Mouse (Mus musculus) forebrain, embryonic 10.5 days (tissue): Measurements from ENCODE around the gene Thnsl2. TPM values are rescaled to one million over a fixed set of nuclear protein-coding genes. Genes with fewer than 3 reads are reported as not detected.

ENCODE experiments used
- DNase-seq: peaks from one replicate; pipeline ENCODE4 v3.0.0-alpha.2; 2017; ENCODE audit warnings: low spot score; ENCODE audit errors: extremely low spot score
- H3K27ac ChIP-seq: fragments of 300-500 bp; sonication (generic); 2 replicates; pipeline ENCODE4 v1.5.1; 2016; ENCODE audit warnings: mild to moderate bottlenecking
- H3K27me3 ChIP-seq: fragments of 300-500 bp; sonication (generic); 2 replicates; pipeline ENCODE4 v1.6.1; 2016; ENCODE audit warnings: mild to moderate bottlenecking; ENCODE audit not compliant: poor library complexity, severe bottlenecking
- H3K36me3 ChIP-seq: fragments of 300-500 bp; sonication (generic); replicated peaks from 2 replicates; pipeline ENCODE4 v1.6.1; 2016; ENCODE audit warnings: mild to moderate bottlenecking, moderate library complexity
- H3K4me1 ChIP-seq: fragments of 300-500 bp; sonication (generic); 2 replicates; pipeline ENCODE4 v1.6.1; 2016
- H3K4me3 ChIP-seq: fragments of 300-500 bp; sonication (generic); 2 replicates; pipeline ENCODE4 v1.5.1; 2016; ENCODE audit warnings: mild to moderate bottlenecking, moderate library complexity
- H3K9me3 ChIP-seq: fragments of 300-500 bp; sonication (generic); 2 replicates; pipeline ENCODE4 v1.6.1; 2016; ENCODE audit warnings: mild to moderate bottlenecking, moderate library complexity
- WGBS: fragments of 180-500 bp; shearing (Covaris S2); methylation state at CpG from one replicate; pipeline ENCODE4 v1.1.7; 2016; 5-methylcytosine and 5-hydroxymethylcytosine counted together
- polyA plus RNA-seq: library from polyadenylated mRNA; unstranded; fragments of >200 nt; fragmentation: Nextera tagmentation; extraction: Ambion mirVana; gene quantifications from 2 replicates; pipeline ENCODE4 v1.2.1, GENCODE M21; 2016

Thnsl2 gene
- polyA plus RNA-seq, 1 experiment from 2014 or later, result 4.7 TPM

DNA sequence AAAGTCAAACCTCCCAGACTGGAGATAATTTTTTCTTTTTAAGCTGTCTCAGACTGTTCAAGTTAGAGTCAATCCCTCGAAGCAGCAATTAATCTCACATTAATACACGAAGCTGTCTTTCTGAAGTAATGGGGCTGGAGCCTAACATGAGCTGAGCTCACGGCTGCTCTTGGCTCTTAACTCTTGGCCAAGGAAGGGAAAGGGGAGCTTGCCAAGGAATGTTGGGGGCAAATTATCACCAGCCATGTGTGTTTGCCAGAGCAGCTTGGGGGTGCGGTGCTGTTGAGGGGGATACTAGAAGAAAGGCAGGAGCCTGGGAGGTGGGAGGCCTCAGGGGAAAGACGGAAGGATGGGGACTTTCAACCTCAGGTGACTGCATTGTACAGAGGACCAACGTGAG lies 63.0 kb downstream of the Thnsl2 start:
- DNase-seq, result no peak
- Histone ChIP-seq H3K4me3 (no peak overlapping the region), H3K36me3 (no peaks in the 10 kb centered on the region), H3K4me1 (no peaks in the 10 kb centered on the region), H3K27ac (no peak overlapping the region), H3K27me3 (no peaks in the 10 kb centered on the region), H3K9me3 (no peaks in the 10 kb centered on the region)
- WGBS, result 87% methylated on average over 6 of the region's 6 CpGs

Other genes with a start within 250 kb of the Thnsl2 start
- gene Tex37, start 225.5 kb downstream of the Thnsl2 start, polyA plus RNA-seq, result not detected in 2 replicates
- gene Foxi3, start 187.9 kb downstream of the Thnsl2 start, polyA plus RNA-seq, result 0.11 and 0.17 TPM in 2 replicates
- gene Fabp1, start 55.4 kb upstream of the Thnsl2 start, polyA plus RNA-seq, result not detected in 2 replicates
- 30.1 and 31.9 TPM in 2 replicates for gene Krcc1, start 127.2 kb upstream of the Thnsl2 start, polyA plus RNA-seq
- gene Smyd1, start 177.8 kb upstream of the Thnsl2 start, polyA plus RNA-seq, result 0.09 and 0.15 TPM in 2 replicates
- gene Cd8b1, start 178.3 kb upstream of the Thnsl2 start, polyA plus RNA-seq, result 0.09 TPM in 1 of 2 replicates, not detected in the other
- gene Cd8a, start 229.0 kb upstream of the Thnsl2 start, polyA plus RNA-seq, result not detected in 2 replicates